12 mouse cellular contexts compared by ENCODE assay signal in genomic region chr5:131710735-131711473, GRCm38 (mm10).
DNase-seq lines count a peak whose midpoint lies in the region; ATAC-seq lines count a peak whose summit lies in the region.
"Had no signal": no experiment of that assay in that cellular context is flagged by ENCODE, and none has a peak within 500 bp of the region (broad histone marks: within the 10 kb centered on the region; RNA-seq: fewer than 3 reads in every experiment).

No protein-coding gene starts in this region.

- no peak for DNase-seq in kidney, adult 11 months
- DNase-seq in embryo, embryonic 10.5 days (ENCODE audit: low spot score): peak; percentile 67
- DNase-seq in fibroblast of lung, adult 2 months (ENCODE audit: low read depth): peak; percentile 32
- peak; percentile 78 for DNase-seq in mesoderm, embryonic 11.5 days (ENCODE audit: low read depth, low spot score)
- no peak for DNase-seq in left cerebral cortex, postnatal 10 days (ENCODE audit: extremely low spot score in 1 of 2, low spot score in 2 of 2)
- no peak for DNase-seq in heart, postnatal 10 days
- DNase-seq: heart, postnatal 14 days; layer of hippocampus, adult 9-11 months; left cerebral cortex, postnatal 4 days; thymus, postnatal 25 days had no signal

- intact Hi-C loops in left cerebral cortex, postnatal 10 days (cut with DNase I): no loop called here
- intact Hi-C loops in heart, postnatal 10 days (cut with DNase I): no loop called here

- no peak overlapping the region for H3K4me3 ChIP-seq in kidney, embryonic 14.5 days (ENCODE audit: low read length)
- H3K4me3 ChIP-seq: erythroblast, embryonic 14.5 days had no signal

- peaks cover 4% of the 10 kb centered on the region; the same call in 1 of the 2 replicates for H3K9me3 ChIP-seq in kidney, embryonic 14.5 days (ENCODE audit: control insufficient read depth, low read length)

- 22% methylated on average over 8 of the region's 8 CpGs for WGBS in kidney, embryonic 14.5 days

- H3K27me3 ChIP-seq in kidney, embryonic 14.5 days (ENCODE audit: control insufficient read depth, insufficient read depth, low read length): no peaks in the 10 kb centered on the region

- peaks cover 11% of the 10 kb centered on the region; the same call in 1 of the 2 replicates for H3K4me1 ChIP-seq in kidney, embryonic 14.5 days (ENCODE audit: control insufficient read depth, insufficient read depth, low read length)

- H3K36me3 ChIP-seq in kidney, embryonic 14.5 days (ENCODE audit: control insufficient read depth, insufficient read depth, low read length): no peaks in the 10 kb centered on the region

- H3K27ac ChIP-seq in kidney, embryonic 14.5 days (ENCODE audit: low read depth, low read length): no peak overlapping the region

- H3K4me2 ChIP-seq in kidney, embryonic 14.5 days (replicated peaks; ENCODE audit: low read depth, low read length): no peak overlapping the region

- ATAC-seq in kidney, embryonic 14.5 days (ENCODE audit: low FRiP score, low TSS enrichment): peak; percentile 72; the same call in 1 of the 2 replicates

- H3K9ac ChIP-seq in kidney, embryonic 14.5 days (ENCODE audit: low read depth, low read length): no peak overlapping the region

Comparison
In these comparisons a context has a peak if more than half of its experiments do, and no peak if none do; other contexts are left out.
1. DNase-seq: peak in embryo, embryonic 10.5 days (single experiment), fibroblast of lung, adult 2 months (single experiment) and mesoderm, embryonic 11.5 days (single experiment); none in kidney, adult 11 months (single experiment), left cerebral cortex, postnatal 10 days (0 of 2) and heart, postnatal 10 days (0 of 2).